Mouse (Mus musculus): Measurements from ENCODE around the gene Sf3b4. TPM values are rescaled to one million over a fixed set of nuclear protein-coding genes. Genes with fewer than 3 reads are reported as not detected.
"Not testable (repeated sequence)": the region's sequence is repeated elsewhere in the genome, so short reads cannot be mapped to it uniquely, and the experiment has no call there.

Sf3b4 gene
- total RNA-seq, 2 experiments from 2014 or later = 15.4 to 18.7 TPM

GRCm38 (mm10) chr3:96219661-96220130 lies 47.6 kb downstream of the Sf3b4 start, which contains the start of the genes Bola1 and Hist2h2ab:
TSS of gene Bola1 (minus strand) at chr3:96219709.
TSS of gene Hist2h2ab (plus strand) at chr3:96219865.
- DNase-seq = peak; percentile 88 to 89

- DNase-seq = not testable (repeated sequence)
These were observed 48.1 kb downstream of the Sf3b4 start for GRCm38 (mm10) chr3:96220131-96220764.

- peak; percentile 94 to 96 for DNase-seq
These were observed 48.9 kb downstream of the Sf3b4 start, which contains the start of the genes Hist2h2ac and Hist2h2be for GRCm38 (mm10) chr3:96220765-96221639. TSS of gene Hist2h2ac (minus strand) at chr3:96220880. TSS of gene Hist2h2be (plus strand) at chr3:96221119.

- no peak for DNase-seq
These were observed 49.5 kb downstream of the Sf3b4 start for GRCm38 (mm10) chr3:96221640-96222038.

- DNase-seq = no peak
These were observed 50.6 kb downstream of the Sf3b4 start for GRCm38 (mm10) chr3:96222774-96223173.

- DNase-seq = no peak
These were observed 53.3 kb downstream of the Sf3b4 start for GRCm38 (mm10) chr3:96225421-96225820.

Small RNA genes lying within 50 kb of the gene (microRNA-seq; reads per million reads assigned to microRNA genes)
- gene Gm44492 = 0 reads per million in 2 experiments

Other genes starting within 250 kb of the Sf3b4 start
- 10 to 100 TPM; 87.2 to 89.3 TPM for gene Anp32e, start 243.1 kb upstream of the Sf3b4 start, total RNA-seq (2021)
- gene Plekho1, start 176.3 kb upstream of the Sf3b4 start, total RNA-seq (2021) = 10 to 100 TPM; 64.7 to 68.2 TPM
- gene Vps45, start 113.9 kb upstream of the Sf3b4 start, total RNA-seq (2021) = 10 to 100 TPM; 22.5 to 27.1 TPM
- 10 to 100 TPM; 50.3 to 57.4 TPM for gene Otud7b, start 67.8 kb upstream of the Sf3b4 start, total RNA-seq (2021)
- 1 to 10 TPM; 1.7 to 3.4 TPM for gene Mtmr11, start 10.3 kb upstream of the Sf3b4 start, total RNA-seq (2021)
- gene Sv2a, start 8.8 kb downstream of the Sf3b4 start, total RNA-seq (2021) = 1 to 10 TPM; 1.8 to 2.1 TPM
- 10 to 100 TPM; 28.1 to 34.4 TPM for gene Bola1, start 47.4 kb downstream of the Sf3b4 start, total RNA-seq (2021)
- 1 to 10 TPM; 1.8 to 1.9 TPM for gene Hist2h2ab, start 47.5 kb downstream of the Sf3b4 start, total RNA-seq (2021)
- 10 to 100 TPM; 18.4 to 22.1 TPM for gene Hist2h2ac, start 48.5 kb downstream of the Sf3b4 start, total RNA-seq (2021)
- gene Hist2h2be, start 48.8 kb downstream of the Sf3b4 start, total RNA-seq (2021) = 1 to 10 TPM; 7.9 to 8.4 TPM
- 1 to 10 TPM; 4.0 to 9.0 TPM for gene Hist2h3c2, start 66.8 kb downstream of the Sf3b4 start, total RNA-seq (2021)
- gene Hist2h2aa2, start 67.9 kb downstream of the Sf3b4 start, total RNA-seq (2021) = 100 to 1,000 TPM; 189 to 197 TPM
- gene Hist2h2aa1, start 73.2 kb downstream of the Sf3b4 start, total RNA-seq (2021) = 10 to 100 TPM in 1 of 2 experiments, 1 to 10 TPM in 1; 9.3 to 14.7 TPM
- gene Hist2h3c1, start 74.4 kb downstream of the Sf3b4 start, total RNA-seq (2021) = not detected
- 10 to 100 TPM; 12.0 to 13.7 TPM for gene Hist2h4, start 91.0 kb downstream of the Sf3b4 start, total RNA-seq (2021)
- gene Hist2h3b, start 96.3 kb downstream of the Sf3b4 start, total RNA-seq (2021) = 10 to 100 TPM; 16.8 to 21.7 TPM
- 10 to 100 TPM; 30.7 to 37.2 TPM for gene Hist2h2bb, start 97.4 kb downstream of the Sf3b4 start, total RNA-seq (2021)
- 1 to 10 TPM in 1 of 2 experiments, under 1 TPM in 1; 0.39 to 1.1 TPM for gene Fcgr1, start 121.6 kb downstream of the Sf3b4 start, total RNA-seq (2021)

Measured in heart, adult 18-20 months (tissue).